Mouse (Mus musculus) spleen, postnatal 14 days (tissue): ENCODE measurements around the gene Sgtb.

ENCODE experiments used
- DNase-seq, 2 experiments: peaks; one replicate each; pipeline ENCODE4 v3.0.0; 2021 to 2022; ENCODE audit warnings: low spot score in 2 of 2

Gene Sgtb

GRCm38 (mm10) chr13:104109816-104110521, 428 bp downstream of the Sgtb start:
- DNase-seq: no peak

DNA sequence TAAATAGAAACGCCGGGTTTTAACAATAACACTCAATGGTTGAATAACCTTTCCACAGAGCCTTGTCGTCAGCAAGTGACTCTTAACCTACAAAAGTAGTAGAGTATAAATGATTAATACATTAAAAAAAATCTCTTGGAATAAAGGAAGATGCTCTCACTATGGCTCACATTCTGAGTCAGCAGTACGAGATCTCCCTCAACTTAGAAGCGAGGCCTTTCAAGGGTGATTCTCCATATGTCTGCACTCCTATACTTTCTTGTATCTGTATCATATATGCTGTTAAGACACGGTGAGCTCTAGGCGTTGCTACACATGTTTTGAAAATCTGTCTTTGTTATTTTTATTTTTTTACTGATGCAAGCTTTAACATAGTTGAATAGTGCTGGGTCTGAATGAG, 985 bp downstream of the Sgtb start:
- no peak for DNase-seq

GRCm38 (mm10) chr13:104112266-104112900, 2.8 kb downstream of the Sgtb start:
- no peak for DNase-seq

DNA sequence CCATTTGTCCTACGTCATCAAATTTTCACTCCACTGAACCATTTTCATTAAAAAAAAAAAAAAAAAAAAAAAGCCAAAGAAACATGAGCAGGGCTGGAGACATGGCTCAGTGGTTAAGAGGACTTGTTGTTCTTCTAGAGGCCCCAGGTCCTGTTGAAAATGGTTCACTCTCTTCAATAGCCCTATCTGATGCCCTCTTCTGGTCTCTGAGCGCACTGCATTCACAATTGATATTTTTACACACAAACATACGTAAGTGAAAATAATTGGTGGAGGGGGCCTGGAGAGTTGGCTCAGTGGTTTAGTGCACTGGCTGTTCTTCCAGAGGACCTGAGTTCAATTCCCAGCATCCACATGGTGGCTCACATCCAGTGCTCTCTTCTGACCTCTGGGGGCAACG, 4.2 kb downstream of the Sgtb start:
- DNase-seq: no peak

DNA sequence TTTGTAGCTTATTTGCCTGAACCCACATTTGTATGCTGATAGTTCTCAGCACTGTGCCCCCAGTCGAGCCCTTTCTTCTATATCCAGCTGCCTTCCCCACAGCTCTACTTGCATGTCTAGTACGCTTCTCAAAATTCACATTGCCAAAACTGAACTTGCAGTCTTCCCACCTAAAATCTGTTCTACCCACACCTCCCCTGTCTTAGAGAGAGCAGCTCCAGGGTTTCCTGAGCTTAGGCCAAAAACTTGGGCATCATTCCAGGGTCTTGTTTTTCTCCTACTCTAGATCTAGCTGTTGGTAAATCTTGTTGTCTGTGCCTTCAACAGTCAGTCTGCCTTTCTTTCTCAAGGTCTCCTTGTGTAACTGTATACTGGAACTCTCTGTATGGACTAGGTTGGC, 5.3 kb downstream of the Sgtb start:
- no peak for DNase-seq

DNA sequence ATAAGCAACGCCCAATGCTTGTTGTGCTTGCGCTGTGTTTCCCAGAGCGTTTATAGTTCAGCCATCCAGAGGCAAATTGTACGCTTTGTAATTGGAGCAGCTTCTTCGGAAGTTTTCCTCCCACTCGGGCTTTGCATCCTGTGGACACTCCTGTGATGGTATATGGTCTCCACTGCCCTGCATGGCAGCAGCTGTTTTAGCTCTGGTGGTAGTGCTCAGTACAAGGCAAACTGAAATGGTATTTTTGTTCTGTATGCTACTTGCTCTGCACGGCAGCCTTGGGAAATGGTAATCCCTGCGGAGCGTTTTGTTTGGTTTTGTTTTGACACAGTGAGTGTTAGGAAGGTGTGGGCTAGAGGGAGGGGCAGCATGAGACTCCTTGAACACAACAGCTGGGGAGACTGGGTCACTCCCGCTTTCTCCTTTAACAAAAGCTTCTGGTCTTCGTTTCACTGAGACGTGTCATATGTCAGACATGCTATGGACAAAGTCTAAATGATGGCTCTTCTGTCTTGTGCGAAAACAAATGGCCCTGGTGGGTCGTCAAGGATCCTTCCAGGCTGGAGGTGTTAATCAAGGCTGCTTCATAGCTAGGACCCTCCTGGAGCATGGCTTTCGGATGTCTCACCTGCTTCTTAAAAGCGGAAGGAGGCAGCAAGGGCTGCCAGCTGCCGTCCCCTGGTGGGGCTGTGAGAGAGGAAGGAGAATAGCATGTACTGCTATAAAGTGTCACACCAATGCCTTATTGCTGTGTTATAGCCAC, 12.7 kb downstream of the Sgtb start:
- no peak for DNase-seq

- DNase-seq: no peak
Measured at GRCm38 (mm10) chr13:104123662-104124381, 14.3 kb downstream of the Sgtb start.

DNA sequence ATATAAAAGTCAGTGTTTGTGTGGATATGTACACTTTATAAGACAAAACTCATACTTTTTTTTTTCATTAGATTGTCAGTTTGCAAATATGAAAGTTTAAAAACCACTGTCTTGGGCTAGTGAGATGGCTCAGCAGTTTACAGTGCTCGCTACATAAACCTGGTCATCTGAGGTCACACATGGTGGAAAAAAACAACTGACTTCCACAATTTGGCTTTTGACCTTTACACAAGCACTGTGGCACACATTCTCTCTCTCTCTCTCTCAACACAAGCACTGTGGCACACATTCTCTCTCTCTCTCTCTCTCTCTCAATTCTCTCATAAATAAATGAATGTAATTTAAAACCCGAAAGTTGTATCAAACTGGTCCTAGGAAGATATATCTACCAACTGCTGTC, 23.0 kb downstream of the Sgtb start:
- DNase-seq: no peak

DNA sequence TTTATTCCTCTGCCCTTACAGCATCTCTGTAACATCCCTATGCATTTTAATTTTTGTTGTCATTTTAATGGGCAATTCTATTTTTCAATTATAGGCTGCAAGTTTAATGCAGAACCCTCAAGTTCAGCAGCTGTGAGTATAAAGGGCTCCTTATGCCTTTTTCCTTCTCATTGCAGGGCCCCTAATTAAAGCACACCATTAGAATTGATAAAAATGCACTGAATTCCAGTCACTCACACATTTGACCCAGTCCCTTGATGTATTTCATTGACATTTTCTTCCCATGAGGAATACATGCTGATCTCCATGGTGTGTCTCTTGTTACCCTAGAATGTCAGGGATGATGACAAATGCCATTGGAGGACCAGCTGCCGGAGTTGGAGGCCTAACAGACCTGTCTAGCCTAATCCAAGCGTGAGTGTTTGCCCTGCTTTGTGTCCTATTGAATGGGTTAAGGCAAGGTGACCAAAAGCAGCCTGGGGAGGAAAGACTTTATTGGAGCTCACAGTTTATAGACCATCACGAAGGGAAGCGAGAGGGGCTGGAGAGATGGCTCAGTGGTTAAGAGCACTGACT, 25.1 kb downstream of the Sgtb start:
- DNase-seq: no peak

GRCm38 (mm10) chr13:104139369-104140209, 30.0 kb downstream of the Sgtb start:
- peak; percentile 61 to 78 for DNase-seq

- DNase-seq: no peak
Measured at GRCm38 (mm10) chr13:104144871-104145270, 35.3 kb downstream of the Sgtb start.

GRCm38 (mm10) chr13:104145646-104146045, 36.1 kb downstream of the Sgtb start:
- no peak for DNase-seq

DNA sequence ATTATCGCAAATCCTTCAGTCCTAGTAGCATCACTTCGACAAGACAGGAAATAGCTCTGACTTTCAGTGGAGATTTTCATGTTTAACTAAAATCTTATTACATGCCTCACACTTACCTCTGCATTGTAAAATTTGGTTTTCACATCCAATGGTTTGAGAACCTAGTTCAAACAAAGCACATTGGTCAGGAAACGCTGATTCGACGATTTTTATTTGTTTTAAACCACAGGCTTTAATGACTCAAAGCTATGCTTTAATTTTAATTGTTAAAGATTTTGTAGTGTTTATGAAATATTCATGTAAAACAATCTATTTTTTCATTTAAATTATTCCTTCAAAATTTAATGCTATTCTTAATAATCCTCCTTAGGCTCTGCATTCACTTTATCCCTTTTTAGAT, 44.6 kb downstream of the Sgtb start:
- no peak for DNase-seq

DNA sequence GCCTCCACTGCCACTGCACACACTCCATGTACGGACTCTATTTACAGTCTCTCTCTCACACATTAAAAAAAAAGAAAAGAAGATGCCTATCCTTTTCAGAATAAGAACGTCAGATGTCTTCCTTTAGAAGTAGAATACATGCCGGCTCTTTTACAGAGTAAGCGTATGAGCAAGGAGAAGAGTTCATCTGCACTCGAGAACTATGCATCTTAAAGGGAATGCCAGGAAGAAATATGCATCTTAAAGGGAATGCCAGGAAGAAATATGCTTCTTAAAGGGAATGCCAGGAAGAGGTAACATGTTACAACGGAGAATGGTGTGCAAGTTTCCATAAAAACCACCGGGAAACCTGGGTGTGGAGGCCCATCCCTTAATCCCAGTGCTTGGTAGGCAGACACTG, 45.6 kb downstream of the Sgtb start:
- DNase-seq: no peak

DNA sequence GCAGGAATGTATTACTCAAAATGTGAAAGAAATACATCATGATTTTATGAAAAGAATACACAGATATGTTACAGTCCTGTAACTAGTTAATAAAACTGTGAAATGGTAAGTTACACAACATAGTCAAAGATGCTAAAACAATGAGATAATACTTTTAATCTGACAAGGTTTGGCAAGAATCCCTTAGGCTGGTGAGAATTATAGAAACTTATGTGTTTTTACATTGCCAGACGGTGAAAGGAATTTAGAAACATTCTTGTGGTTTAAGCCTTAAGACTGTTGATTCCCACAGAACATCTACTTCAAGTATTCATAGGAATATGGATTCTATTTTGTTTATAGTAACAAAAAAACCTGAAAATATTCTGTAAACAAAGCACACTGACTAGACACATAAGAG, 46.1 kb downstream of the Sgtb start:
- DNase-seq: no peak

DNA sequence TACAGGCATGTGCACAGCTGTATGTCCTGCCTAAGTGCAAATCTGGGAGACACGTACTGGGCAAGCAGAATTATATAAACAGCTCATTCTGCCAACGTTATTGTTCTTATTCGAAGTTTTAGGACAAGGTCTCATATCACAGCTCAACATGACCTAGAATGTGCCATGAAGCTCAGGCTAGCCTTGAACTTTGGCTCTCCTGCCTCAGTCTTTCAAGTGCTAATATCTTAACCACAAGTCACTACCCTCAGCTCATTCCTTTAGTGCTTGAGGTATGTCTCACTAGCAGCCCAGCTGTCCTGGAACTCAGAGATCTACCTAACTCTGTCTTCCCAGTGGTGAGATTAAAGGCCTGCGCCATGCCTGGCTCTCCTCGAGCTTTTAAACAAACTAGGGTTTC, 62.2 kb downstream of the Sgtb start:
- DNase-seq: no peak

DNA sequence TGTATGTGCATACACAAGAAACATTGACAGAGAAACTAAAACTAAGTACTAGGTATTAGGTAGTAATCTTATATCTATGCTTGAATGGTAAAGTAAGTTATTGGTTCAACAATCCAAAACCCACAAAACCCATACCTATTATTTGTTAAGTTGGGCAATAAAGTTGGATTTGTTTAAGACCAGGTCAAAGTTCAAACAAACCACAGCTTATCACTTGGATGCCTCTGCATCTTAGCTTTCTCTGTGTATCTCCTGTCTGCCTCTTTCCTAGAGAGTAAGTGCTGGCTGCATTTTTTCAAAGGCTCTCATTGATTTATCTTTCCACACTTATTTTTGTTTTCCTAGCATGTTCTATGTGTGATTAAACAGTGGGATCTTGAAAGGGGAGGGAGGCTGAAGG, 63.0 kb downstream of the Sgtb start:
- DNase-seq: no peak

GRCm38 (mm10) chr13:104176874-104177273, 67.3 kb downstream of the Sgtb start:
- DNase-seq: no peak

DNA sequence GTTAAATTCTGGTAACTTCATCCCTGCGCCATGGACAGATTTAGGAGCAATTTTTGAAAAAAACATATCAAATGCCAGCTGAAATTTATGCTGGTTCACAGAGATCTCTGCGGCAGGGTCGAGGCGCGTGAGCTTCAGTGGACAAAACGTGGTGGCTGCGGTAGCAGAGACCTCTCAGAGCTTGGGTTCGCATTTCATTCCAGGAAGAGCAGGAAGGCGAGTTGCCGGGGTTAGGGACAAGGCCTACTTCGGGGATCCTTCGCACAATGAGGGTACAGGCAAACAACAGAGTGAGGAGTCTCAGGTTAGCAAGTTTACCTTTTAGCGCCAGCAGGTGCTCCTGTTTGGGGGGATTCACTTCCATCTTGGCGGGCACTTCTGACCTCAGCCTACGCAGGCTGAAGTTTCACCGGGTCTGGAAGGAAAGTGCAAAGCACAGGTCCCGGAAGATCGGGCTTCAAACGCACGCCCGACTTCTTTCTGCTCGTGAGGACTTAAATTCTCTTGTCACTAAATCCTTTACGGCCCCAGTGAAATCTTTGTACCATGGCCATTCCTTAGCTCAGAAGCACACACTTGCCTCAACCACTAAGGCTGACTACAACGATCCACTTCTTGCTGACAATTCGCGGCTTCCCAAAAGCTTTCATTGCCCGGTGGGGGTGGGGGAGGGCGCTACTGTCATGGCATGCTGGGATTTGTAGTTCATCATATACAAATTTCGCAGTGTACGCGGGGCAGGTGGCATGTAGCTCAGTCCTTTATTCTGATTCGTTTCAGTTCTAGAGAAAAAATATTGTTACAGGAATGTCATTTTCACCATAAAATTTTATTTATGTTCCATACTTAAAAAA, 68.5 kb downstream of the Sgtb start, which contains the start of gene Trappc13:
Gene Trappc13 (minus strand): TSS at position 674 of the 854 bp plus-strand sequence.
- peak; percentile 8 to 71 for DNase-seq

GRCm38 (mm10) chr13:104178650-104179121, 69.1 kb downstream of the Sgtb start, which contains the start of gene Trim23:
Gene Trim23 (plus strand): TSS chr13:104178797.
- peak; percentile 92 to 94 for DNase-seq
